Mouse (Mus musculus) spleen, adult 2 months (tissue): ENCODE data around the gene Traf3ip2.

Source experiments
- CTCF ChIP-seq: fragments of 200-500 bp; IDR thresholded peaks from 2 replicates; pipeline ENCODE4 v1.5.1; 2011; ENCODE audit warnings: mild to moderate bottlenecking, inconsistent platforms; ENCODE audit not compliant: insufficient read depth, insufficient read length, insufficient replicate concordance; ENCODE audit errors: extremely low read depth
- POLR2A ChIP-seq: fragments of 200-500 bp; IDR thresholded peaks from 2 replicates; pipeline ENCODE4 v1.6.1; 2011; ENCODE audit warnings: low read depth, low read length, inconsistent platforms

DNA sequence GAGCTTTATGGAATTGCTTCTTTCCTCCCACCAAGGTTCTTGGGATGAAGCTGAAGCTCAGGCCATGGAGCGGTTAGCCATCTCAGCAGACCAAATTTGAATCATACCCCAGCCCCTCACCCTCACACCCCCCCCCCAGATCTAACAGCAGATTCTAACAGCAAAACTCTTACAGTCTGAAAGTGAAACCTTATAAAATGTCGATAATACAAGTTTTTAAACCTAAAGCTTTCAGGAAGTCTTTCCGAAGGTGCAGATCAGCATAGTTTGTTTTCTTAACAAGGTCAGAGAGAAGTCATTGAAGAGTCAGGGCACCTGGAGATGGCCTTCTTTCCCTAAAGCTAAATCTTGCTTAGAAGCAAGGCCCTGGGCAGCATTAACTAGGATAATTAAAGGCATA lies 53.3 kb downstream of the Traf3ip2 start:
- TF ChIP-seq CTCF (no peak), POLR2A (no peak)
